Mouse (Mus musculus) gastrocnemius, postnatal 10 days (tissue): ENCODE measurements around the gene Dlg2. TPM values are rescaled to one million over a fixed set of nuclear protein-coding genes. Genes with fewer than 3 reads are reported as not detected.
A peak's percentile ranks its signal among the peaks of the same experiment; 100 is the strongest.

ENCODE experiments used
- DNase-seq: peaks from one replicate; pipeline ENCODE4 v3.0.0; 2021; ENCODE audit warnings: mixed read lengths
- total RNA-seq, 2 experiments: library from RNA; stranded (reverse); gene quantifications; 2 replicates each; pipeline ENCODE4 v1.2.3; 2021

The Dlg2 gene
- total RNA-seq, 2 experiments from 2014 or later = 1.8 to 3.4 TPM

DNA sequence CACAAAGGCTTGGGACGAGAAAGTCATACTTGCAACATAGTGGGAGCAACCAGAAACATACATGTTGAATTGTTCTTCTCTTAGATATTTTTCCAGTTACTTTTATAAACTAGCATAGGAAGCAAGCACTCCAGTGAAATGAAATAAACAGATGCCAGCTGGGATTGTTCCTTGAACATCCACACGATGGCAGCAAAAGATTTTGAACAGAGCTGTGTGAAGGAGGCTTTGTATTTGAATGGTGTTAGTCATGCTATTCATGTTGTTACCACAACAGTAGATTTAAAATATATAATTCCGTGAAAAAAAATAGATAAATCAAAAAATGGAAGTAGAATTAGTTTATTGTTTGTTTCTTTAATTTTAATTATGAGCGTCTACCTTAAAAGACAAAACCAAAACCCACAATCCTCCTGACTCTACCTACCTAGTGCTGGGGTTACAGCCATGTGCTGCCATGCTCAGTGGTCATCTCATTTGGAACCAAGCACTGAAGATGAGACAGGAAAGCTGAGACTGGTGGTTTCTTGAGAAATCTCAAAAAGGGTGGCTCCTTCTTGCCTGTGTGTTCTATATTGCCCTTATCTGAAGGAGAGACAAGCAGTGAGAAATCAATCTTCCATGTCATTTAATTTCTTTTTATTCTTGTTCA, 1626.5 kb downstream of the Dlg2 start:
- peak; percentile 6 for DNase-seq

DNA sequence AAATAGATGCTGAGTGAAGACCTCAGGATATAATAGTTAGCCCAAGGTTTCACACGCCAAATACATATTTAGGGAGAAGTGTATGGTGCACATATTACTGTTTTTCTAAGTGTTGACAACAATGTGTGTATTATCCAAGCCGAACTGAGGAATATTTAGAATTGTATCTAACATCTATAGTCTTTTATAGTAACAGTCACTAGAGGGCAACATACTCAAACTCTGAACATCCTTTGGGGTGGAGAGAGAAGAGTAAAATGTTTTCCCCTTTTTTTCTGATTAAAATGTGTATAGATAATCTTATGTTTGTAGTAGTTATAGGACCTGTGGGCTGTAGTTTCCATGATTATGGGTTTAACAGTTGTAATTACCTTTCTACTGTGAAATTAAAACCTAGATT, 1629.0 kb downstream of the Dlg2 start:
- no peak for DNase-seq

DNA sequence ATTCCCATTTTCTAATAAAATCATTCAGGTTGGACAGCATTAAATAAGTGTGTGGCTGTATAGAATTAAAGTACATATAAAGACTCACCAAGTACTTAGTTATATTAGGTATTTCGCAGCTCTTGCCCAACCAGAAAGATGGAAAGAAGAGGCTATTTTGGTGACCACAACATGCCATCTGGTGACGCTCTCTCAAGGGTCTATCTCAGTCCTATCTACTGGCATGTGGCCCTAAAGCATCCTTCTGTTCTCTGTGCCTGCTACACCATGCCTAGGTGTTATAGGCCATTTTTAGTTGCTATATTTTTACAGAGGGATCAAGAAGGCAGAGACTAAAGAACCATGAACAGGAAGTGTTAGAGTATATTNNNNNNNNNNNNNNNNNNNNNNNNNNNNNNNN, 1629.5 kb downstream of the Dlg2 start:
- DNase-seq = no peak

DNA sequence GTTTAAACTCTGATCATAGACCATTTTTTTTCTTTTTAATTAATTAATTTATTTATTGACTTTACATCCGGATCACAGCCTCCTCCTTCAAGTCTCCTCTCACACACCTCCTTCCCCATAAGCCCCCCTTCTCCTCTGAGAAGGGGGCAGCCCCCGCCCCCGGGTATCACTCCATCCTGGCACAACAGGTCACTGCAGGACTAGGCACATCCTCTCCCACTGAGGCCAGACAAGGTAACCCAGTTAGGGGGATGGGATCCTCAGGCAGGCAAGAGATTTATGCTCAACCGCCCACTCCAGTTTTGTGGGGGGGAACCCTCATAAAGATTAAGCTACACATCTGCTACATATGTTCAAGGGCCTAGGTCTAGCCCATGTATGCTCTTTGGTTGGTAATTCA, 1636.6 kb downstream of the Dlg2 start:
- DNase-seq = no peak

DNA sequence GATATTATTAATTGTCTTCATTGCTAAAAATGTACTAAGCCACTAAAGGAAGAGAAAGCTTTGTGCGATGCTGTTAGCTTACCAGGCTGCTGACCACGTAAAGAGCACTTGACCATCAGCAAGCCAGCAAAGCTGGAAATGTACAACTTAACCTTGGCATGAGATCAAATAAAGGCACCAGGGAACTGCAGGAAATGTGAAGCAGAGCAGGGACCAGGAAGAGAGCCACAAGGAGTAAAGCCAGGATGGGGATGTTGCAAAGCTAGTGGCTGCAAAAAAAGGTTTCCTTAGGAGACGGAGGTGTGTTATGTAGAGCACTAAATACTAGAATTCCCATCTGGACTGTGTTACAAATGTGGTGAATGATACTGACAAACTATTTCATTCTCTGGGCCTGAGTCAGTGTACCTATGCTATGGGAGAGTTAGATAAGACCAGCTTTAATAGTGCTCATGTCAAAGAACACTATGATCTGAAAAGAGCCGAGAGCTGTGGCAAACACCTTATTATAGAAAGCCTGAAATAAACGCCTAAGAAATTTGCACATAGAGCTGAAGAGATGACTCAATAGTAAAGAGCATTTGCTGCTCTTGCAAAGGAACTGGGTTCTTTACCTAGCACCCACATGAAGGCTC, 1638.9 kb downstream of the Dlg2 start:
- no peak for DNase-seq

DNA sequence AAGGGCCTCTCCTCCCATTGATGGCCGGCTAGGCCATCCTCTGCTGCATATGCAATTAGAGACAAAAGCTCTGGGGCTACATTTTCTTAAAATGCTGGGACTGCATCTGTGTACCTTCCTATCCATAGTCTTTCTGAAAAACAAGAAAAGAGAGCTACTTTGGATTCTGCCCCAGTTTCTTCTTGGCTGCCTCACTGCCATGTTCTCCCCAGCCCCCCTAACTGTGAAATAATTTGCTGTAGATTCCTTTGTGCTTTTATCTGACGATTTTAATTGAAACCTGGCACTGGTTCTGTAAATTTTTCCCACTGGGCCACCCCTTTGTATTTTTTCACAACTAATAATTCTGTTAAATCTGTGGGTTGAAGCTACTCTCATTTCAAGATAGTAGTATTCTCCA, 1646.8 kb downstream of the Dlg2 start:
- no peak for DNase-seq

DNA sequence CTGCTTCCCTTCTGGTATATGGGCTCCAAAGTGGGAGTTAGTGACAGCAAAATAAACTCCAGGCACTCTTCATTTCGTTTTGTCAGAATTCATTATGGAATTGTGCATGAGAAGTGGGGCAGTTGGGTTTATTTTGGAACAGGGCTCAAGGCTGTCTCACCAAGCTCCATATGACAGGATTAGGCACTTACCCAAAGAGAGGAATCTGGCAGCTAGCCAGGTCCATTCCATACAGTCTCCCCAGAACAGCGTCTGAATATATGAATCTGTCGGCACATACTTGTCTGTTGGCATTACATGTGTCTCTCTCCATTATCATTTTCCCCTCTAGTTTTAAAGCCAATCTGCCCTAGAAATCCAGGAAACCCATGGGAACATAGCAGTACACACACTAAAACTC, 1649.4 kb downstream of the Dlg2 start:
- no peak for DNase-seq

DNA sequence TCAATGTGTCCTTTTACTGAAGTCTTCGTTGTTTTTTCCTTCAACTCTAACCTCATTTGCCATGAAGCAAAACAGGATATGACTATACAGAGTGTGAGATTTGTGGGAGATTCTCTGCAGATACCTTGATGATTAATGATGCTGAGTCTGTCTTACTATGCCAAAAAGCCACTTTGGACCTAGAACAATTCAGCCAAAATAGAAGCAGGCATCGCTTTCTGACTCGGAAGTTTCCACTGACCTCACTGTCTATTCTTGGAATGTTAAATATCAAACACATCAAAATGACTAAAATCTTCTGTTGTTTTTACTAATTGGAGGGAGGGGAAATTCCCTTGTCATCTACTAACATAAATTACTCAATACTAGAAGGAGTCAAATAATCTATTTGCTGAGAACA, 1657.8 kb downstream of the Dlg2 start:
- DNase-seq = no peak

DNA sequence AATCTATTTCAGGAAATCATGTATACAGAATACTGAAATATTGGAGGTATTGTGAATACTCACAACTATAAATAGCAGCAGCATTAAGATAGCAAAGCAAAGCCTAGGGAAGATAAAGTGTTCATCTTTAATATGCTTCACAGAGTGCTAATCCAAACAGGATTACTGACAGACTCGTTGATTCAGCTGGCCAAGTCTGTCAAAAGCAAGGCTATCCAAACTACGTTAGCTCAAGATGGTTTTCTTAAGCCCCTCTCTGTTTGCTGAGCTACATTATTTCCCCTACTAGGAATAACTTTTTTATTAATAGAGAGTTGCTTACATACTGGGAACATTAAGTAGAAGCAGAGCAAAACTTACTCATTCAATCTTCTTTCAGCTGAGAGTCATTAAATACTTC, 1659.2 kb downstream of the Dlg2 start:
- DNase-seq = no peak

DNA sequence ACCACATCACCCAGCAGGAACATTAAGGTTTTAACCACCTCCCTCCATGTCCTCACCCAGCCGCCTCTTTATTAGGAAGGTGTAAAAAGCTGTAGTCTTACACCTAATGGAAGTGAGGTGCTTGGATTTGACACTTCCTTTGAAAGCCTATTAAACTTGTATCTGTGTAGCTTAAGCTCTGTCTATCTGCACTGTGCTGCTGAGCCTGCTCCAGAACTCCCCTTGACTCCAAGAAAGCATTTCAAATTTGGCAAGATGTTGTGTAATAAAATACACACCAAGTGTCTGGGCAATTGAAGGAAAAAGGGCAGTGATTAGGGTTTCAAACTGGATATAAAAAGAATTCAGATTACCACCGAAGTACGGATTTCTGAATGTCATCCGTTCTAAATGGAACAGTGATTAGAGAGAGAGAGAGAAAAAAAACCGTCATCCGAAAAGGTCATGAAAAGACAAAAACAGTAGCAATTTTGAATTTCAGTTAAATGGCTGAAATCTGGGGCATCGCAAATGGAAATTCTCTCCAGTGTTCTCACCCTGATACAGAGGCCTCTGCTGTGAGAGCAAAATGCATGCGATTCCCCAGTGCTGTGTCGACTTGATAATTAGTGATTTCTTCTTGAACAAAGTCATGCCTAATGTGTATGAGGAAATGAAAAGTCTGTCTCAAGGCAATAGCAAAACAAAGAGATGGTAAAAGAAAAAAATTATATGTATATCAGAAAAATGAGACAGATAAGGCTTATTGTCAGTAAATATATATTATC, 1663.8 kb downstream of the Dlg2 start:
- no peak for DNase-seq

DNA sequence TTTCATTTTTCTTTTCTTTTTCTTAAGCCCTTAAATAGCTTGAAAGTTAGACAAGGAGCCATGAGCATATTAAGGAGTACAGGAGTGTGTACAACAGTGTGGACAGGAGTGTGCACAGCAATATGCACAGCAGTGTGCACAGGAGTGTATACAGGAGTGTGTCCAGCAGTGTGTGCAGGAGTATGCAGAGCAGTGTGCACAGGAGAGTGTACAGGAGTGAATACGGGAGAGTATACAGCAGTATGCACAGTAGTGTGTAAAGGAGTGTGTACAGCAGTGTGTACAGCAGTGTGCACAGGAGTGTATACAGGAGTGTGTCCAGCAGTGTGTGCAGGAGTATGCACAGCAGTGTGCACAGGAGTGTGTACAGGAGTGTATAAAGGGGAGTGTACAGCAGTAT, 1671.0 kb downstream of the Dlg2 start:
- DNase-seq = no peak

DNA sequence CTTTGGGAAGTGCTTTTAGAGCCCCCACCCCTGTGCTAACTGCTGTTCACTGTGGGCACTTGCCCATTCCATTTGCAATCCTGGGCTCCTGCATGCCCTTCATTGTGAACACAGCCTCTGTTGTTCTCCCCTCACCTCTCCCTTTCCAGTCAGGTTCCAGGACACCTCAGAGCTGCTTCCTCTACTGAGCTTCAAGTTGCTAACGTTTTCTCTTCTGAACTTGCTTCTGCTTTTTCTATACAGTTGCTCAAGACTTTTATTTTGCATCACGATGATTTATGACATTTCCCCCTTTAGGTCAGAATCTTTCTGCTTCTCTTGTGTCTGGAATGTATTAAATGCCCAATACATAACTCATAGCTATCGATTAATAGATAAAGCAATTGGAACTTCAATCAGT, 1674.3 kb downstream of the Dlg2 start:
- DNase-seq = no peak

DNA sequence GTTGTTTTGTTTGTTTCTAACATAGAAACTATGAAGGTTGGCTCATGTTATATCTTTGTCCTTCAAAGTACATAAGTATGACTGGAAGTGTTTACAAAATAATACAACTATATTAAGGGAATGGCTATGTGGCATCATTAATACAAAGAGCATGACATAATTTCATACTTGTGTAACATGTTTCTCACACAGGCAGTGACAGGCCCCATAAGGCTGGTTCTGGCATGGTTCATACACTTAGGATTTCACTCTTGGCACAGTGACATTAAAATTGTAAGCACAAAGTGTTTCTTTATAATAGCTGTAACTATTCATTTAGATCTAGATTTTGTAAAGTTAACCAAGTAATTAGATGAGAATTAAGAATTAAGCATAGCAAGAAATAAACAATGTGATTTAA, 1678.1 kb downstream of the Dlg2 start:
- DNase-seq = no peak

DNA sequence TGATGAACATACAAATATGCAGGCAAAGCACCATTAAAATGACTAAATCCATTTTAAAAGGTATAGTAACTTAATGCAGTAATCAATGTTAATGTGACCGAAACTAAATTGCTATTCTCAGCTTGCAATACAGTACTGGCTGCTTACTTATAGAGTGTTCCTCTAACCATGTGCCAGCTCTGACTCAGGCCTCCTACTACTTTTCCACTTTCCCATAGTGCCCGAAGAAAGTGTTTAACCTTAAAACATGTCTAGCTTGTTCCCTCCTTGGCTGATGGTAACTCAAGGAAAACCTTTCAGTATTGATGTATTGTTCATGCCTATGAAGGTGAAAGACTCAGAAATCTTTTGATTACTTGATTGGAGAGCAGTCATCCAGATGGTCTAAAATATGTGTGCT, 1686.7 kb downstream of the Dlg2 start:
- DNase-seq = no peak

DNA sequence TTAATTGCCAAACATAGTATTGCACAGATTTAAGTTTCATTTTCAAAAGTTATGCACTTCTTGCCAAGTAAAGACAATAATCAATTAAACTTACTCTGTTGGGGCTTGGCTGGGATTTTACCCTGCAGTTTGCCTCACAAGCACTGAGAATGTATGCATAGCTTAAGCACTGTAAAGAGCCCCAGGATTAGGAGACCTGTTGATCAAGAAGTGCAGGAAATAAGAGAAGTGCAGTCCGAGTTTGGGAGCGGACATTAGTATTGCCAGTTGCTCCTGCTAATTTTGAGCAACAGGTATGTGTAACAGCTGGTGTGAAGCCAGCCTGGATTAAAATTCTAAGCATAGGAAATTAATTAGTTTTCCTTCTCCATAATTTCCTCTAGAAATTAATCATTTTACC, 1687.8 kb downstream of the Dlg2 start:
- no peak for DNase-seq

DNA sequence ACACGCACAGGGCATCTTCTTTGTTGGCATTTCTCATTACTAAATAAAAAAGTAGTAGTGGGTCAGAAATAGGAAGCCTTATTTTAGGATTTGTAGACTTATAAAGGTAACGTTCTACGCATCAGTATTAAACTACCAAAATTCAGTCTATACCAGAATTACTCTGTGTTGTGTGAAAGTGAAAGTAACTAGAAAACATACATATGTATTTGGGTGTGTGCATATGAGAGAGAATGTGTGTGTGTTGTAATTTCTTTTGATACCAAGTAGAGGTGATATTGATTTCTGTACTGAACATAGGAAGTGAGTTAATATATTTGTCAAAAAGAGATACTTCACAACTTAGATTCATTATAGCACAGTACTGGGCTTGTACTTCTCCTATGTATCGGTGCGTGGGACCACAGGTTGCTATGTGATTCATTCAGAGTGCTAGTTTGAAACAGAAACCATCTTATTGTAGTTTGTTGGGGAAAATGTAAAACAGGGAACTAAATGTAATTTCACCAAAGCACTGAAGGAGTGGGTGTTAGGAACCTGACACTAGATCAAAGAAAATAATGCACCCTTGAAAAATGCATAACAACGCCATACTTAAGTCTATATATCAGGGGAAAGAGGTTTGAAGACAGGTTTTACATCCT, 1688.5 kb downstream of the Dlg2 start:
- DNase-seq = no peak

DNA sequence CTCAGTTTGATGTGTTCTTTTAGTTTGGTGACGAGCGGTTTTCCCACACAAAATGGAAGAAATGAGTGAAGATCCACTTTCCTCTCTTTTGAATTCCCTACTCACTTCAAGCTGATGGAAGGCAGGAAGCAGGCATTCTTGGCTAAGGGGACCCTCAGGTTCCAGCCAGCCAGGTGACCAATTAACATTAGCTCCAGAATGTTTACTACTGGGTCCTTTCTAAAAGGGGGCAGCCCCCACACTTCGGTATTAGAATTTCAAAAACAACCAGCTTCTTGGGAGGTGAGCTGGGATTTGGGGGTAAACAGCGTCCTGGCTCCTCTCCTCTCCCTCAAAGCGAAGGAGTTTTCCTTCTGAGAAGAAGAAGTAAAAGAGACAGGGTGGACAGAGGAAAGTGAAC, 1703.6 kb downstream of the Dlg2 start:
- no peak for DNase-seq

DNA sequence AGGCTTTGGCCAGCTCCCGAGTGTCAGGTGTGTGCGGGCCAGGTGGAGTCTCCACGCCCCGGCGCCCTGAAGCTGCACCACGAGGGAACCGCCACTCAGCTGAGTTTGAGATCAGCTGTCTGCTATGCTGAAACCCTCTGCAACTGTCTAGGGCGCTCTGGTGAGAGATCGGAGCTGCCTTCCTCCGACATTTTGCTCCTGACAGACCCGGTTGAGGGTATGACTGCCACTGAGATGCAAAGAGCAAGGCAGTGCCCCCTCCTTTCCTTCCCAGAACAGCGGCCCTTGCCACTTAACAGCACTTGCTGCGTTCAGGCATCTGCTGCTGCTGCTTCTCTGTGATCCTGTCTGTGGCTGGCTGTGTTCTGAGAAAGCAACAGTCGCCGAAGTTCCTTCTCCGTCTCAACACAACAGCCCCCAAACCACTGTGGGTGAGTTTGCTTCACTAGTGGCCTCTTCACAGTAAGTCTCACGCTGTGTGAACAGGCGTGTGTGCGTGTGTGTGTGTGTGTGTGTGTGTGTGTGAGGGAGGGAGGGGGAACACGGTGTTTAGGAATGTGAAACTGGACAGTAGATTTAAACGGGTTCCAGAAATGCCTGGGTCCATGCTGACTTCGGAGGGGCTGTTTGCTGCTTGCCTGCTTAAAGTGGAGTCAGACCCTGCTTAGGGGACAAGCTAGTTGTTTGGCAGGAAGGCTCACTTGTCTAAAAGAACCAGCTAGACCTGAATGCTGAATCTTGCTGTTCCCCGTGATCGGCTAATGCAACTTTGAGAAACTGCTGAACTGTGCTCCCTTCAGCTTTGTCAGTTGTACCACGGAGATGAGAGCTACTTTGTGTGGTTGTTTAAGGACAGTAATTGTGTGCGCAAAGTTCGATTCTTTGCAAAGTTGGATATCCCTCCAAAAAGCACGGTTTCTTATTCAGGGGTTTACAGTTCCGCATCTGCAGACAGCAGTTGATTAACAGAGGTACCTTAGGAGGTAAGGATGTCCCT, 1704.4 kb downstream of the Dlg2 start:
- peak; percentile 11 for DNase-seq

DNA sequence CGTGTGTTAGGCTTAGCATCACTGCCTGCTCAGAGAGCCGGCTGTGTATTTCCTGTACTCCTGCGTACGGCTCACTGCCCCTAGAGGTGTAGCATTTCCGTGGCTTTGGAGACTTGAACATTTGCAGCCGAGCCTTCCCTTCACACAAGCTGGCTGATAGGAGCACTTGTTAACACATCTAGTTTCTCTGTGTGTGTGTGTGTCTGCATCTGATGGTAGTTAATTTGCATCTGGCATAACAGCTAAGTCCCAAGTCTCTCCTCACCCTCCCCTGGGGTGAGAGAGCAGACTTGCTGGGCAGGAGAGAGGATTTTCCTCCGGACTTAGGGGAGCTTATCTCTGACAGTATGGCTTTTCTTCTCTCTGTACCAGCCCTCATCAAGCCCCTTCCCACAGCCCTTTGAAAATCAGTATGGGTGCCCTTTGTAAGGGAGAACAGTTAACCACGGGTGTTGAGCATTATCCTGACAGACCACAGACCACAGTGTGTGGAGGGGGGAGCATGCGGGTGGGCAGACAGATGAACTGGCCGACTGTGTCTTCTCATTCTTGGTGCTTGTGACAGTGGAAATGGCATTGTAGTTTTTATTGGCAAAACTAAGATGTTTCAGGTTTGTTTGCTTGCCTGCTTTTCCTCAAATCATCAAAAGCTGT, 1705.6 kb downstream of the Dlg2 start:
- no peak for DNase-seq

DNA sequence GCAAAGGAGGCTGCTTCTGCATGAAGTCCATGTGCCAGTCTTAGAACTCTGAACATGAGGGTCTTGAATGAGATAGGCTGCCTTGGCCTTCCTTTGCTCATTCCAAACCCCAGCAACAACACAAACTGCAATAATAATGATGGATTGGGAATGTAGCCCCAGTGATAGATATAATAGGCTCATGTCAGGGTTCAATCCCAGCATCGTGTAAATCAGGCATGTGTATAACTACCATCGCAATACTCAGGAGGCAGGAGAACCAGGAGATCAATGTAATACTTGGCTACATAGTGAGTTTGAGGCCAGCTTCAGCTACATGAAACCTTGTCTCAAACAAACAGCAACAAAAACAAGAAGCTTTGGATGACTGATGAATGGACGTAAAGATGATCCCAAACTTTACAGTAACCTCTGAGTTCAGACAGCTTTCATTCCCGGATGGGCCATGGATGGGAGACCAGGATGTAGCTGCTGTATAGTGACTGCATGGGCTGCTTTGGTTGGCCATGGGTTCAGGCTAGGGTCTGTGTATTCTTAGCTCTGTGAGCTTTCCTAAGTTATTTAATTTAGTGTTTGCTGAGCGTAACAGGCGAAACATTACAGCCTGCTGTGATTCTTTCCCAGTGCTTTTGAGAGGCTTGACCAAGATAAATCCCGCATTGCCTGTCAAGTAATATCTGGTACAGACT, 1708.0 kb downstream of the Dlg2 start:
- no peak for DNase-seq

DNA sequence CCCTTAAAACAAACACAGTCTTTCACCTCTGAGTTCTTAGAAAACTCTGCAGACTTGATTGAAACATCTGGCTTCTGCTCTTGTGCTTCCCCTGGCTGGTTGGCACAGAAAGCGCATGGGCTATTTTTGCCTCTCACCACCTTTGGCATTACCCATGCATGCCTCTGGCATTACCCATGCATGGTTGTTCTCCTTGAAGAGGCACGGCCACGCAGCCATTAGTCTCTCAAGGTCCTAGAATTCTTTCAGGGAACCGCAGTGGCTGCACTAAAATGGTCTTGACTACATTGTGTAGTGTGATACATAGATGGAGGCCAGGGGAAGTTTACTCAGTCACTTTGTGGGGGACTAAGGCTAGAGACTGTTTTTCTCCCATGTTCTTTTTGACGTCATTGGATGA, 1709.9 kb downstream of the Dlg2 start:
- DNase-seq = no peak
